Mouse (Mus musculus) heart, adult 8-10 months (tissue): ENCODE results near the gene Lgals1. TPM values are rescaled to one million over a fixed set of nuclear protein-coding genes. Genes with fewer than 3 reads are reported as not detected.

Experiments used
- DNase-seq: peaks from one replicate; pipeline ENCODE4 v3.0.0; 2022; ENCODE audit warnings: low spot score
- total RNA-seq, 4 experiments: library from RNA; stranded (reverse); gene quantifications; 2 replicates each; pipeline ENCODE4 v1.2.4; 2022

Lgals1 gene
- 100 to 1,000 TPM; 175 to 339 (median 222) TPM for total RNA-seq

DNA sequence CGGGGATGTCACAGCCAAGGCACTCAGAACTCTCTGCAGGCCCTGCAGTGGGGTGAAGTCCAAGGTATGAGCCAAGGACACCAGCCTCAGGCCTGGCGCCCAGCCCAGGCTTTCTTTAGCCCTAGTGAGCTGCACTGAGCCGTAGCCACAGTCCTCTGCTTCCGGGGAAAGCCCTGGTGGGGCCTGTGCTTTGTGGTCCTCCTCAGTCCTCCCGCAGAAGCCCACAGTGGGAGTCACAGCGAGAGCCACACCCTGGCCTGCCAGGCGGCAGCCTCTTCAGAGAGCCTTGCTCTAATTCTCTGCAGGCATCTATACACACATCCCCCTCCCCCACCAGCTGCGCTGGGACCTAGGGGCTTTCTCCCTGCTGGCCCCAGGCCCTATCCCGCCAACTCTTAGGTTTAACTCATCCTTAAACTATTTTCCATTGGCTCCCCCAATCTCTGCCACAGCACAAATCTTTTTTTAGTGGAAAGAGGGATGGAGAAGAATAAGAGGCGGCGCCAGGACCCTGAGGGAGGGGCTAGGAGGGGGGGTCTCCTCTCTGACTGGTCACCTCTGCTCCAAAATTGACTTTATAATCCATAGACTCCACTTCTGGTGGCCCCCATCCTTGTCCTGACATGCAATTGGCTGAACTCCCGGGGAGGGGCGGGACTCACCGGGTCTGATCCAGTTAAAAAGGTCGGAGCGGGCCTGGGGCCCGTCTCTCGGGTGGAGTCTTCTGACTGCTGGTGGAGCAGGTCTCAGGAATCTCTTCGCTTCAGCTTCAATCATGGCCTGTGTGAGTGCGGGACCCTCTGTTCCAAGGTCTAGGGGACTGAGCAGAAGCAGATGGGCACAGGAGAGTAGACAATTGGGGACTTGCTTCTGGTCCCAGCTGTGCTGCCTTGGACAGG is at the start of gene Lgals1:
Gene Lgals1 (plus strand): TSS at position 705 of the 899 bp plus-strand sequence.
- DNase-seq, result peak; percentile 91

DNA sequence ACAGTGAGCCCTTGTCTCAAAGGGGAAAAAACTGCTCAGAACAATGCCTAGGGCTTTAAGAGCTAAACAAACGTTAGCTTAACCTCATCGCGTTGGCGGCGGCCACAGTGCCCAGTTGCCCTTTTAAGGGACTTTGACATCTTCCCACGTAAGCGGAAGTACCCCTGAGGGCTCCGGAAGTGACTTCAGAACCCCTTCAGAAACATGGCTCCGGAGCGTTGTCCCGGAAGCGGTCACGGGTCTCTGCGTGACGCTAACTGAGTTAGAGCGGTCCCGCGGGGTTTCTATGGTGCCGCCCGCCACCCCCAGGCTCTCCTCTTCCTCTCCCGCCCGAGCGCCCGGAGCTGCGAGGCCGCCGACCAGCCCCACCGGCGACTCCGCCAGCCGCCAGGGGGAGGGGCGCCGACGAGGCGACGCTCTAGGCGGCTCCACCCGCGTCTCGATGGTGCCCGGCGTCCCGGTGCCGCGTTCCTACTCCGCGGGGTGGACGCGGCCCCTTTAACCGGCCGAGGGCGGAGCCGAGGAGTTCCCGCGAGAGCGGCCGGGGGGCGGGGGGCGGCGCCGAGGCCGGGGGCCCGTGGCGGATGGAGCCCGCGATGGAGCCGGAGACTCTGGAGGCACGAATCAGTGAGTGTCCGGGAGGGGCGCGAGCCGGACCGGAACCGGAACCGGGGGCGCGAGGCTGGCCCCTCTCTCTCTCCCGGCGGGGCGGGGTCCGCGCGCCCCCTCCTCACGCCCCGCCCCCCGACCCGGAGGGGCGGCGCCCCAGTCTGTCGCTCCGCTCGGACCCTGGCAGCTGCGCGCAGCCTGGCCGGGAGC is 49.3 kb upstream of the Lgals1 start, which contains the start of gene Gga1:
Gene Gga1 (plus strand): TSS at position 200 of the 819 bp plus-strand sequence.
- peak; percentile 96 for DNase-seq

DNA sequence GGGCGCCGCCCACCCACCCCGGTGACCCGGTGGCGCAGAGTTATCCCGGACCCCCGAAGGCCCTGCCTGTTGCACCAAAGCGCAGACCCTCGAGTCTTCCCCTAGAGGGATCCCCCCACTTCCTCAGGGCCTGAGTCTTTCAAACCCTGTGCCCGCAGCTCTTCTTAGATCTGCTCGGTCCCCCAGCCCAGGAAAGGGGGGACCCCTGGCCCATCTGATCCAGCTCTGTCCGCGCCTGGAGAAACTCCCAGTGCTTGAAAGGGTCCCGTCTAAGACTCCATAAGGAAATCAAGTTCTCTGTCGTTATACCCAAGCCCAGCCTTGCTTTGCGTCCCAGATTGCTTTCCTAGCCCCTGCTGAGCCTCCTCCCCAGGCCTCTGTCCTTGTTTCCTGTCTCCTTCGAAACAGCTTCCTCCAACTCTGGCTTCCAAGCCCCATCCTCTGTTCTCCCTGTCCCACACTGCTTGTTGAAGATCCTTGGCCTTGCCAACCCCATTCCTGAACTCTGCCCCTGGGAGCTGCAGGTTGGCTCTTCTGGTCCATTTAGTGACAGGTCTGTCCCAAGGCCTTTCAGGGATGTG is 48.6 kb upstream of the Lgals1 start:
- peak; percentile 34 for DNase-seq

DNA sequence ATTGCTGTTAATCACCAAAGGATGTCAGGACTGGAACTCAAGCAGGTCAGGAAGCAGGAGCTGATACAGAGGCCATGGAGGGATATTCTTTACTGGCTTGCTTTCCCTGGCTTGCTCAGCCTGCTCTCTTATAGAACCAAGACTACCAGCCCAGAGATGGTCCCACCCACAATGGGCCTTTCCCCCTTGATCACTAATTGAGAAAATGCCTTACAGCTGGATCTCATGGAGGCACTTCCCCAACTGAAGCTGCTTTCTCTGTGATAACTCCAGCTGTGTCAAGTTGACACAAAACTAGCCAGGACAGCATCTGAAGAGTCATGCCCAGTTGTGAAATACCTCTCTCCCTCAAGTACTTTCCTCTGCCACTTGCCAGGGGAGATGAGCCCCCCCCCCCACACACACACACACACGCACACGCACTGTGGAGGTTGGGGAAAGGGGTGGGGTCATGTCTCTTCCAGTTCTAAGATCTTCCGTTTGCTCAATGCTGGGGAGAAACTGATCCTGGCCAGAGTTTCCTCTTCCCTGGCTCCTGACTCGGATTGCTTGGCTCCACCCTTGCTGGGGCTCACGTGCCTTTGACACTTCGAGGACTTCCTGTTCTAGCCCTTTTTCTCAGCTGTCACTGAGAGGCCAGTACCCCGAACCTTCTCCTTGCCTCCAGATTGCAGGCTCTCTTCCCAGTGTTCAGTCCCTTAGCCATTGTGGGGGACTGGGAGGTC is 47.6 kb upstream of the Lgals1 start:
- peak; percentile 48 for DNase-seq

DNA sequence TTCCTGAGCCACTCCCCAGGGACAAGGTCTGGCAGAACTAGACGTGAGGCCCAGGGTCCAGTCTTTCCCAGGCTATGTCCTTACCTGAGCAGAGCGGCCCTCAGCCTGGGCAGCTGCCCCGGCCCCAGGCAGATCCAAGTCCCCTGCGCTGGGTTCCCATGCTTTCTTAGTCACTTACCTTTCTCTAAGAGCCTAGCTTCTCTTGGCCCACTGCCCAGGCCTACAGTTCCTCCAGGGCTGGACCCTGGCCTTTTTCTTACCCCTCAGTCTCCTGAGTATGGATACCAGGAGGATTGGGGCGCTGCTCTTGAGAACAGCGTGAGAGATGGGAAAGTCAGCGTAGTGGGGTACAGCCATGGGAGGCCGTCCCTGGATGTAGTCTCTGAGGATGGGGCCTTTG is 46.1 kb upstream of the Lgals1 start:
- DNase-seq, result no peak

DNA sequence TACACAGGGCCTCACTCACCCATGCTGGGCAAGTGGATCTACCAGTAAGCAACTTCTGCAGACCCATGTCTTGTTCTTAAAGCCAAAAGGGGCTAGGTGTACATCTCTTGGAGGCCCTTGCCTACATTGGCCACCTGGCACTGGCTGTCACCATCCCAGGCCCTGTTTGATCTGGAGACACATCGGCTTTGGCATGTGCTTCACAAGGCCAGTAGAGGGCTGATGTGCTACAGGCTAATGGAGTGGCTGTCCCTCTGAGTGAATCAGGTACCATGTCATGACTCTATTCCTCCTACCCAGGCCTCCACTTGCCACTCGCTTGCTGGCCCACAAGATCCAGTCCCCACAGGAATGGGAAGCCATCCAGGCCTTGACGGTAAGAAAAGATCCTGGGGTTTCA is 44.7 kb upstream of the Lgals1 start:
- no peak for DNase-seq

DNA sequence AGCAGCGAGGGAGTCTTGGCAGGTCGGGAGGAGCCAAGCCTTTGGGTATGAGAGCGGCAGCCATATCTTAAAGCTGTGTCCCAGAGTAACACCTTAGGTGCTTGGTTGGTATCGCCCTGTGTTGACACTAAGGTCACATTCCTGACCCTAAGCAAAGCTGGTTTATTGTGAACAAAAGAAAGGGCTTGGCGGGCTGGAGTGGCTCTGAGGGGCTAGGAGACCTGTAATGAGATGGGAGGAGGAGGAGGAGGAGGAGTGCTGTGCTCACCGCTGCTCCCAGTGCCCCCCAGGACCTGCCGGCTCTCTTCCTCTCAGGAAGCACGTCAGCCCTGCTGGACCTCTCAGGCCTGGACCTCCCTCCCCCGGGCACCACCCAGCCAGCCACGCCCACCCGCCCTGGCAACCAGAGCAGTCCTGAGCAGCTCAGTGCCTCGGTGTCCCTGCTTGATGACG is 37.1 kb upstream of the Lgals1 start:
- no peak for DNase-seq

DNA sequence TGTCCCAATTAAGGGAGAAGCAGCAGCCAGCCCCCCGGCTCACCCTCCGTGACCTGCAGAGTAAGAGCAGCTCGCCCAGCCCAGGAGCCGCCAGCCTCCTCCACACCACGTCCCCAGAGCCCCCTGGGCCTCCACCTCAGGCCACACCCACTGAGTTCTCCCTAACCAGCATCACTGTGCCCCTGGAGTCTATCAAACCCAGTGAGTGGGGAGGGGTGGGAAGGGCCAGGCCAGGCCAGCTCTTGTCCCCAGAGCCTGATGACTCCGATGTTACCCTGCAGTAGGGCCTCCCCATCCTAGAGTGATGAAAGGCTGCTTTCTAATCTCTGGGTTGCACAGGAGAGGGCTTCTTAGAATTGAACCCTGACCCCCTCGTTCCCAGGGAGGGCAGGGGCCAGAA is 34.1 kb upstream of the Lgals1 start:
- no peak for DNase-seq

DNA sequence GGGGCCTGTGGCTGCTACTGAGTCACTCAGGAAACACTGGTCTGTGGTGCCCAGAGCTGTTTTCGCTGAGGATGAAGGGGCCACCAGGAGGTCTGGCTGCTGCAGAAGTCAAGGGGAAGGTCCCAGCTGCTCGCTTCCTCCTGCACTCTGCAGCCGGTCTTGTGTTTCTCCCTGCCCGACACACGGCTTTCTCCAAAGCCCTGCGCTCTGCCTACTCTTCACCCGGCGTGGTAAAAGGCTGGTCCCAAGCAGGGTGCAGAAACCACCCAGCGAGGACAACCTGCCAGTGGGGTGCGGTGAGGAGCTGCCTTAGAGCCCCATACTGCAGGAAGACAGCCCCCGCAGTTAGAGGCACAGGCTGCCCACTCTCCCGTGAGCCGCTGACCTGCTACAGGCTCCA is 31.8 kb upstream of the Lgals1 start:
- DNase-seq, result no peak

DNA sequence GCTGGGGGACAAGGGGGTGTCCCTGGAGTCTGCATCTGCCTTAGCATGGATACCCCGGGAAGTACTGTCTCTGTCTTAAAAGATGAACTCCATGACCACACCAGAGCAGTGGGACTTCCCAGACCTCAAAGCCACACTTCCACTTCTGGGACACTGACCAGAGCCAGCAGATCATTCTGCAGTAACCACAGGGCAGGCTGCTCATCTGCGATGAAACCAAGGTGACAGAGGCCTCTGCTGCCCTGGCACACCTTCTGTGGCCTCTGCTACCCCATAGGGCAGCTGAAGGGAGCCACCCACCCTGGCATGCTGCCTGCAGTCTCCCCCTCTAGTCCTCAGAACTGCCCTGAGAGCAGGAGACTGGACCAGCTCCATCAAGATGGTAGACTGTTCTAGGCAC is 30.8 kb upstream of the Lgals1 start:
- no peak for DNase-seq

DNA sequence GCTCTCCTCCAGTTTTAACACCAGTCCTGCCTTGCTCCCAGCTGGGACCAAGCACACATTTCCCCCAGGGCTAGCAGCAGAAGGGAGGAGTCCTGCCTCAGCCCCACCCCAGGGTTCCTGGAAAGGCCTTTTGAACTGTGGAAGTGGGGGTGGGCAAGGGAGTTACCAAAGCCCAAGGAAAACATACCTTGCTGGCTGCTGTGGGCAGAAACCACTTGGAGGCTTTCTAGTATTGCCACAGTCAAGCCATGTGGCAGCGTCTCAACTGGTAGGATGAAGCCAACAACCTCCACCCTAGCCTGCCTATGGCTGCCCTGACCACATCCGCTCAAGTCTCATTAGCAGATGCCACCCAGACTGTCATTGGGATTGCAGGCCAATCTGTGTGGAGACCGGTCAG is 30.4 kb upstream of the Lgals1 start:
- DNase-seq, result no peak

DNA sequence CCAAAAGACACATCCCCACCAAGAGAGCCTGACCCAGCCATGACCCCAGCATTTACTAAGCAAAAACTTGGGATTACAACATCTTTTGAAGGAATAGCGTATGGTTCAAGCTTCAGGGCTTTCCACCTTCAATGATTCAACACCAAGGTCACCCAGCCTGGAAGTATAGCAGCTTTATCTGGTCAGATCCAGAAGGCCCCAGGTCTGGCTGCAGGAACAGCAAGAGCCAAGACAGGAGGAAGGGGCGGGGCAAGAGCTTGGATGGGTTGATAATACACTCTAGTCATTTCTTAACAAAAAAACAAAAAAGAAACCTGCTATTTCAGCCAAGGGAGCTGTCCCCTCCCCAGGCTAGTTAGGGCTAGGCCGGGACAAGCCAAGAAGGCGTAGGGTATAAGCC is 29.0 kb upstream of the Lgals1 start:
- DNase-seq, result no peak

DNA sequence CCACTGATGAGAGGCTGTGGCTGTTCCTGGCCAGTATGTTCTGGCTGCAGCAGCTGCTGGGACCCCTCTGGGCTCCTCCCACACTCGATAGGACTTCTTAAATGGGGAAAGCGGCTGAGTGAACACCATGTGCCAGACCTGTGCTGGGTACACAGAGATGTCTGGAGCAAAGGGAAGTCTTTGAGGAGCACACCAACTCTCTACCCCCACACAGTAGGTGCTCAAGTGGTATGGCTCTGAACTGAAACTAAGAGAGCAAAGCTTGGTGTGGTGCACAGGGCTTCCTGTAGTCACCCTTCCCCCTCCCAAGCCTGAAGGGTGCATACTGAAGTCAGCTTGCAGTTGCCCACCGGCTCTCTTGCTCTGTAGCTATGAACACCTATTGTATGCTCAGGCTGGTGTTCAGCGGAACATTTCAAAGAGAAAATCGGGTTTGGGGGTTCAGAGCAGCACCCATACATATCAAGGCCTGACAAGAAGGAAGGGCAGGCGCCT is 28.0 kb upstream of the Lgals1 start:
- DNase-seq, result no peak

DNA sequence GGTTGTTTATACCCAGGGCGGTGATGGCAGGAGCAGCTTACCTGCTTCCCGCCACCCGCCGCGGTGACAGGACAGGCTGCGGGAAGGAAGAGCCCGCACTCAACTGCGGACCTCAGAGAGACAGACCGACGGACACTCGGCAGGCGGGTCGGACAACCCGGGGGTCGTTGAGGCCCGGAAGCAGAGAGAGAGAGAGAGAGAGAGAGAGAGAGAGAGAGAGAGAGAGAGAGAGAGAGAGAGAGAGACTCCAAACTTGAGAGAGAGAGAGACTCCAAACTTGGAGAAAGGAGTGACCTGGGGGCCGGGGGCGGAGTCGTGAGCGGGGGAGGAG is 27.2 kb upstream of the Lgals1 start, which contains the start of gene Gm49510:
Gene Gm49510 (plus strand): TSS at position 259 of the 331 bp plus-strand sequence.
- DNase-seq, result no peak

DNA sequence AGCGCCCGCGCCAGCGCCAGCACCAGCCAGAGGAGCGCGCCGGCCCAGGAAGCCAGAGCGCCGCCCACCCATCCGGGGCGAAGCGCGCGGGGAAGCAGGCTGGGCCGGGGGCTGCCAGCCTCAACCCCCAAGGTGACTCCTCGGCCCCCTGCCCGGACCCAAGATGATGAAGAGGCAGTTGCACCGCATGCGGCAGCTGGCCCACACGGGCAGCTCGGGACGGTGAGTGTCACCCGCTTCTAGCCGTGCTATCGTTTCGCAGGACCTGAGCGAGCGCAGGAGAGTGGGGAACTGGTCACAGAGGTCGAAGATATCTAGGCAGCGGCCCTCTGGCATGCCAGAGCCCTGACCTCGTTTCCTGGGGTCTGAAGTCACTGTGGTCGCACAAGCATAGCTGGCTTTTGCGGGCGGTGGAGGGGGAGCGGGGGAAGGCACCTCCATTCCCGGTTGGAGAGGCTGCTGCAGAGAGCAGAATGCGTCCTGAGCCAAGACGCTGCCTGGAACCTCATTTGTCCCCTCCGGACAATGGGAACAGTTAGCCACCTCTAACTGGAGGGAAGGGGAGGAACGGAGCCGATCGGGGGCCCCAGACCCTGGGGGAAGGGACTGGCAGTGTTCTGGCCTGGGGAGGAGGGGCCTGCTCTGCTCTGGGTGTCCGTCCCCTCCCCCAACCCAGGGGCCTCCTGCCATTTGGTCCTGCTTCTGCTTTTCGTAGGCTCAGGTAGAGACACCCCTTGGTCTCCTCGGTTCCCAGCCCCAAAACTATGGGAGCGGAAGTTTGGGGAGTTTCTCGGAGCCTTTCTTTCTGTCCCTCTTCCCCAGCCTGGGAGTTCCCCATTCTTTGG is 26.6 kb upstream of the Lgals1 start, which contains the start of gene Sh3bp1:
Gene Sh3bp1 (plus strand): TSS at position 29 of the 845 bp plus-strand sequence.
- DNase-seq, result no peak

DNA sequence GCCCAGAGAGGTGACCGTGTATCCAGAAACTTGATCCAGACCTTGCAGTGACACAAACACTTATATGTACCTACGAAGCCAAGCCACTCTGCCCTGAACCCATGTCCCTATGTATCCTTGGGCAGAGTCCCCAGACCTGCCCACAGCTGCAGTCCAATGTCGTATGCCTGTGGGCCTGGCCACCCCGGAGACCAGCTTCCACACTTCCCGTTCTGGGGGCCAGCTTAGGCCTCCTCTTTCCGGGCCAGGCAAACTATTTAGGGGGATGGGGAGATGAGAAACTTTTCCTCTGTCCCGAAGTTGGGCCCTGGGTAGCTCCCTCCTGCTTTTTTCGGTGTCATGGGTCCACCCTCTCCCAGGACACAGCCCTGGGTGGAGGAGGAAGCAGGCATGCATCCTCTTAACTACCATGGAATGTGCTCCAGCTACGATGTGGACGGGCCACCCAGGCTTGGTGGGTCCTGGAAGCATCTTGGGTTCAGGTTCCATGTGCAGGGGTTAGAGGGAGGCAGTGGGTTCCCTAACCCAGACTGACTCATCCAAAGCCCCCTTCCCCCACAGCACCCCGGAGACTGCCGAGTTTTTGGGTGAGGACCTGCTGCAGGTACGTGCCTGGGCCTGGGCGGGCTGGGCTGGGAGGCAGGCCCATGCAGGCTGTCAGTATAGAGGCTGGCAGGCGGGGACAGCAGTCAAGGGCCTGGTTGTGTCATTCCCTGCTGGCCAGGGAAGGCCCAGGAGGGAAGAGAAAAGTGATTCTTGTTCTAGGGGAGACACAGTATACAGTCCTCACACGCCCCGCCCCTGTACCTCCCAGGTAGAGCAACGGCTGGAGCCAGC is 25.7 kb upstream of the Lgals1 start:
- DNase-seq, result no peak

DNA sequence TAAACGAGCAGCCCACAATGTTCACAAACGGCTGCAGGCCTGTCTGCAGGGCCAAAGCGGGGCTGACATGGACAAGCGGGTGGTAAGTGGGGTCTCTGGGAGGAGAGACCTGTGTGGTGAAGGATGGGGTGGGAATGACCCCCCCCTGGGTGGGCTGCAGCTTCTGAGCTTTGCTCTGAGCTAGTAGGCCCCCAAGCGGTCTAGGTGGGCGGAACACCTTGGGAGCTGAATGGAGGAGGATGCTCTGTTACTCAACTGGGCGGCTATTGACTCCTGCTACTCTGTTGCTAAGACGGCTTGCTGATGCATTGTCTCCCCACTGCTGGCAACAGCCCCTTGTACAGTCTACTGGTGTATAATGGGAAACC is 25.1 kb upstream of the Lgals1 start:
- DNase-seq, result no peak

DNA sequence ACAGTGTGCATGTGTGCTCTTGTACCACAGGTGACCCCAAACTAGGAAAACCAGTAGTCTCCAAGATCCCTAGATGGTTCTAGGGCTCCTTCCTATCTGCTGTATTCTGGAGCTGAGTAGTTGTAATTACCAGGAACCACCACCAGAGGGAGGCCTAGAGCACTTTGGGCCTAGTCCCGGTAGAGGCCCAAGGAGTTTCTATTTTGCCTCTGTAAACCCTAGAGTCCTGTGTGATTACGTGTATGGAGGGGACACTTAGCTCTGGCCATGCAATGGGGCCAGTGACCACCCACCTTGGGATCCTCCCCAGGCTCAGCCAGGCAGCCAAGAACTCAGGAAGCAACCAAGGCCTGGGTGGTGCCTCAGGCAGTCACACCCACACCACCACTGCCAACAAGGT is 23.3 kb upstream of the Lgals1 start:
- peak; percentile 86 for DNase-seq

DNA sequence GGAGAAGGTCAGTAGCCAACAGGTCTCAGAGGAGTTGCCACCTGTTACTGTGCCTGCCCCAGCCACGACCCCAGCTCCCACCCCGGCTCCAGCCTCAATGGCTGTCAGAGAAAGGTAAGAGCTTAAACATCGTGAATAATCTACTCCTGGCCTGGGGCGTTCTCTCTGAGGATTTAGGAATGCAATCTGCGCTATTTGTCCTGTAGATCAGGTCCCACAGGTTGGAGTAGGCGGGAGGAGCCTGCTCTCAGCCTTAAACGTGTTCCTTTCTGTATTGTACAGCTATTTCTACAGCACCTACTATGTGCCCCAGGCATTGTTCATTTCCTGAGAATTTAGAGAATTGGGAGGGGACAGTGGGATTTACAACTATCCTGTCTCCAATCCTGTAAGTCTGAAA is 18.1 kb upstream of the Lgals1 start:
- DNase-seq, result no peak
